Mouse (Mus musculus) embryo, embryonic 11 days (tissue): ENCODE results near the gene Akap6.

Source experiments
- DNase-seq: peaks from one replicate; pipeline ENCODE4 v3.0.0-alpha.2; 2015

Gene Akap6

GRCm38 (mm10) chr12:52782902-52783441 lies 83.8 kb downstream of the Akap6 start:
- DNase-seq, result peak; percentile 72

- DNase-seq, result no peak
Observed at GRCm38 (mm10) chr12:52785217-52785616, 86.0 kb downstream of the Akap6 start.

GRCm38 (mm10) chr12:52790350-52790768 lies 91.2 kb downstream of the Akap6 start:
- DNase-seq, result peak; percentile 45

GRCm38 (mm10) chr12:52794131-52794530 lies 94.9 kb downstream of the Akap6 start:
- DNase-seq, result no peak

- DNase-seq, result no peak
Observed at GRCm38 (mm10) chr12:52795551-52796470, 96.6 kb downstream of the Akap6 start.

- DNase-seq, result no peak
Observed at GRCm38 (mm10) chr12:52796471-52796795, 97.2 kb downstream of the Akap6 start.

- DNase-seq, result no peak
Observed at GRCm38 (mm10) chr12:52799717-52800116, 100.5 kb downstream of the Akap6 start.

- DNase-seq, result no peak
Observed at GRCm38 (mm10) chr12:52806273-52806672, 107.1 kb downstream of the Akap6 start.

GRCm38 (mm10) chr12:52818588-52818987 lies 119.4 kb downstream of the Akap6 start:
- DNase-seq, result no peak

GRCm38 (mm10) chr12:52824774-52825173 lies 125.6 kb downstream of the Akap6 start:
- DNase-seq, result no peak

GRCm38 (mm10) chr12:52828944-52829736 lies 130.0 kb downstream of the Akap6 start:
- DNase-seq, result no peak

GRCm38 (mm10) chr12:52831782-52832181 lies 132.6 kb downstream of the Akap6 start:
- no peak for DNase-seq

GRCm38 (mm10) chr12:52832230-52832629 lies 133.0 kb downstream of the Akap6 start:
- DNase-seq, result peak; percentile 91

- no peak for DNase-seq
Observed at GRCm38 (mm10) chr12:52833141-52833540, 134.0 kb downstream of the Akap6 start.

- peak; percentile 22 for DNase-seq
Observed at GRCm38 (mm10) chr12:52834074-52834473, 134.9 kb downstream of the Akap6 start.

- peak; percentile 17 for DNase-seq
Observed at GRCm38 (mm10) chr12:52834781-52835279, 135.6 kb downstream of the Akap6 start.

- DNase-seq, result peak; percentile 75
Observed at GRCm38 (mm10) chr12:52835291-52835742, 136.1 kb downstream of the Akap6 start.

- DNase-seq, result peak; percentile 23
Observed at GRCm38 (mm10) chr12:52835914-52836546, 136.8 kb downstream of the Akap6 start.

GRCm38 (mm10) chr12:52845982-52846381 lies 146.8 kb downstream of the Akap6 start:
- no peak for DNase-seq

- DNase-seq, result no peak
Observed at GRCm38 (mm10) chr12:52847020-52847419, 147.8 kb downstream of the Akap6 start.

GRCm38 (mm10) chr12:52847830-52848518 lies 148.8 kb downstream of the Akap6 start:
- DNase-seq, result peak; percentile 37

- no peak for DNase-seq
Observed at GRCm38 (mm10) chr12:52848519-52848855, 149.3 kb downstream of the Akap6 start.
